14 mouse cellular contexts compared by ENCODE assay signal in genomic region chr6:92596340-92596739, GRCm38 (mm10).
"Had no signal": no experiment of that assay in that cellular context is flagged by ENCODE, and none has a peak within 500 bp of the region (broad histone marks: within the 10 kb centered on the region; RNA-seq: fewer than 3 reads in every experiment).

No protein-coding gene starts in this region.

- H3K9me3 ChIP-seq: limb, embryonic 15.5 days; liver, embryonic 12.5 days; midbrain, embryonic 10.5 days; midbrain, embryonic 15.5 days had no signal

- H3K4me1 ChIP-seq: limb, embryonic 15.5 days; liver, embryonic 12.5 days; midbrain, embryonic 10.5 days; midbrain, embryonic 15.5 days had no signal

- H3K9ac ChIP-seq: limb, embryonic 15.5 days; liver, embryonic 12.5 days; lung, embryonic 14.5 days; midbrain, embryonic 15.5 days had no signal

- DNase-seq: kidney, adult 9 months; kidney, postnatal 36 days; lung, embryonic 14.5 days; lung, postnatal 10 days; lung, postnatal 4 days; right cerebral cortex, postnatal 4 days; spleen, adult 18-20 months; thymus, adult 18-20 months; thymus, postnatal 14 days had no signal

- H3K27ac ChIP-seq: kidney, postnatal 0 days; limb, embryonic 15.5 days; liver, embryonic 12.5 days; midbrain, embryonic 10.5 days; midbrain, embryonic 15.5 days had no signal

- H3K4me2 ChIP-seq: limb, embryonic 15.5 days; liver, embryonic 12.5 days; lung, embryonic 14.5 days; midbrain, embryonic 15.5 days had no signal

- H3K27me3 ChIP-seq: limb, embryonic 15.5 days; liver, embryonic 12.5 days; midbrain, embryonic 15.5 days had no signal

- H3K4me3 ChIP-seq: limb, embryonic 15.5 days; liver, embryonic 12.5 days; midbrain, embryonic 10.5 days; midbrain, embryonic 15.5 days had no signal

- ATAC-seq: liver, embryonic 12.5 days; midbrain, embryonic 15.5 days had no signal

- H3K36me3 ChIP-seq: limb, embryonic 15.5 days; liver, embryonic 12.5 days; midbrain, embryonic 10.5 days; midbrain, embryonic 15.5 days had no signal
